ENCODE assay signal across 22 mouse cellular contexts in the genomic region with DNA sequence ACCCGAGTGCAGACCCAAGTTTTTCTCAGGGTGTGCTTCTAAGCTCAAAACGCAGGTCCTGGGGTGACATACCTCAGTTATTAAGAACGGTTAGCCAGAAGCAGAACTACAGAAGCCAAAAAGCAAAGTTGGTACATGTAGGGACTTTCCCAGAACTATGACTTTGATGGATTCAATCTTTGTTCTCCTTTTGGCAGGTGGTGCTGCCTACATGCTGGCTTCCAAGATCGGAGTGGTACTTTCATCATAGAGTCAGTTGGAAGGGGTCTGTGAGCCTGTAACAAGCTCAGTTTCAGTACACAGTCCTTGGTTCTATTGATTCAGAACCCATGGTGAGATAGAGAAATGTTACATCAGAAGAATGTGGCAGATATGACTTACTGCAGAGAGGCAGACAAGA.
"Had no signal": no experiment of that assay in that cellular context is flagged by ENCODE, and none has a peak within 500 bp of the region (broad histone marks: within the 10 kb centered on the region; RNA-seq: fewer than 3 reads in every experiment).

No protein-coding gene starts in this region.

- DNase-seq: kidney, adult 18-20 months; kidney, postnatal 25 days; layer of hippocampus, adult 9-11 months; layer of hippocampus, postnatal 36 days; liver, embryonic 13.5 days; lung, embryonic 14.5 days; lung, postnatal 14 days; midbrain, embryonic 14.5 days; right cerebral cortex, adult 18-20 months; right cerebral cortex, postnatal 14 days; right cerebral cortex, postnatal 4 days; thymus, adult 2 months; thymus, postnatal 14 days had no signal

- H3K36me3 ChIP-seq: liver, embryonic 13.5 days; neural tube, embryonic 12.5 days; neural tube, embryonic 15.5 days had no signal

- ATAC-seq: intestine, embryonic 16.5 days had no signal

- H3K9me3 ChIP-seq: liver, embryonic 13.5 days; neural tube, embryonic 12.5 days; neural tube, embryonic 15.5 days had no signal

- H3K9ac ChIP-seq: liver, embryonic 13.5 days; lung, embryonic 14.5 days; neural tube, embryonic 12.5 days; neural tube, embryonic 15.5 days had no signal

- H3K27ac ChIP-seq: kidney, postnatal 0 days; layer of hippocampus, adult 2 months; left cerebral cortex, adult 2 months; liver, embryonic 13.5 days; macrophage; neural tube, embryonic 12.5 days; neural tube, embryonic 15.5 days; stomach, postnatal 0 days had no signal

- H3K4me2 ChIP-seq: liver, embryonic 13.5 days; lung, embryonic 14.5 days; midbrain, embryonic 11.5 days; neural tube, embryonic 12.5 days; neural tube, embryonic 15.5 days had no signal

- H3K4me3 ChIP-seq: layer of hippocampus, adult 2 months; left cerebral cortex, adult 2 months; liver, embryonic 13.5 days; neural tube, embryonic 12.5 days; neural tube, embryonic 15.5 days had no signal

- H3K27me3 ChIP-seq: liver, embryonic 13.5 days; neural tube, embryonic 12.5 days; neural tube, embryonic 15.5 days had no signal
